Mouse (Mus musculus) frontal cortex, postnatal 36 days (tissue): Measurements from ENCODE around the gene Ildr1.

Experiments used
- DNase-seq, 2 experiments: peaks; one replicate each; pipeline ENCODE4 v3.0.0; 2022; ENCODE audit warnings: low spot score in 2 of 2

Gene Ildr1

GRCm38 (mm10) chr16:36693818-36694413 lies at the start of gene Ildr1:
Gene Ildr1, plus strand, starts transcription at chr16:36693978.
- no peak for DNase-seq

GRCm38 (mm10) chr16:36645124-36645523 lies 48.7 kb upstream of the Ildr1 start:
- DNase-seq: no peak

- DNase-seq: no peak
Measured at GRCm38 (mm10) chr16:36649304-36649703, 44.5 kb upstream of the Ildr1 start.

- no peak for DNase-seq
Measured at GRCm38 (mm10) chr16:36650511-36650910, 43.3 kb upstream of the Ildr1 start.

- no peak for DNase-seq
Measured at GRCm38 (mm10) chr16:36651174-36651766, 42.5 kb upstream of the Ildr1 start.

- DNase-seq: no peak
Measured at GRCm38 (mm10) chr16:36655199-36655598, 38.6 kb upstream of the Ildr1 start.

GRCm38 (mm10) chr16:36655910-36656309 lies 37.9 kb upstream of the Ildr1 start:
- DNase-seq: no peak

- DNase-seq: no peak
Measured at GRCm38 (mm10) chr16:36661330-36661729, 32.4 kb upstream of the Ildr1 start.

- no peak for DNase-seq
Measured at GRCm38 (mm10) chr16:36663484-36663883, 30.3 kb upstream of the Ildr1 start.

- DNase-seq: no peak
Measured at GRCm38 (mm10) chr16:36665782-36666181, 28.0 kb upstream of the Ildr1 start, which contains the start of gene Cd86. Gene Cd86, minus strand, starts transcription at chr16:36666081.

- no peak for DNase-seq
Measured at GRCm38 (mm10) chr16:36666448-36667017, 27.2 kb upstream of the Ildr1 start.

- DNase-seq: no peak
Measured at GRCm38 (mm10) chr16:36670590-36670989, 23.2 kb upstream of the Ildr1 start.

- DNase-seq: no peak
Measured at GRCm38 (mm10) chr16:36673196-36673595, 20.6 kb upstream of the Ildr1 start.

- DNase-seq: no peak
Measured at GRCm38 (mm10) chr16:36674457-36675204, 19.1 kb upstream of the Ildr1 start.

- no peak for DNase-seq
Measured at GRCm38 (mm10) chr16:36675304-36675703, 18.5 kb upstream of the Ildr1 start.

- no peak for DNase-seq
Measured at GRCm38 (mm10) chr16:36675902-36676301, 17.9 kb upstream of the Ildr1 start.

- DNase-seq: no peak
Measured at GRCm38 (mm10) chr16:36681829-36682228, 11.9 kb upstream of the Ildr1 start.

- DNase-seq: peak in 1 of 2 experiments; percentile 6
Measured at GRCm38 (mm10) chr16:36684325-36684918, 9.4 kb upstream of the Ildr1 start.

- DNase-seq: no peak
Measured at GRCm38 (mm10) chr16:36688076-36688475, 5.7 kb upstream of the Ildr1 start.

- DNase-seq: no peak
Measured at GRCm38 (mm10) chr16:36691484-36691883, 2.3 kb upstream of the Ildr1 start.

GRCm38 (mm10) chr16:36694798-36695290 lies 1.1 kb downstream of the Ildr1 start:
- no peak for DNase-seq

GRCm38 (mm10) chr16:36697331-36697730 lies 3.6 kb downstream of the Ildr1 start:
- DNase-seq: no peak
